Mouse (Mus musculus) forebrain, embryonic 13.5 days (tissue): ENCODE data around the gene Txndc16. TPM values are rescaled to one million over a fixed set of nuclear protein-coding genes. Genes with fewer than 3 reads are reported as not detected.

Experiments
- ATAC-seq: fragments of 200-750 bp; cut with Nextera tagmentation; 2 replicates; pipeline ENCODE4 v1.8.0; 2017
- H3K27ac ChIP-seq: fragments of 300-500 bp; sonication (generic); 2 replicates; pipeline ENCODE4 v1.5.1; 2015; ENCODE audit warnings: inconsistent platforms, mild to moderate bottlenecking, moderate library complexity
- H3K27me3 ChIP-seq: fragments of 300-500 bp; sonication (generic); 2 replicates; pipeline ENCODE4 v1.6.1; 2015; ENCODE audit warnings: mild to moderate bottlenecking, inconsistent platforms
- H3K36me3 ChIP-seq: fragments of 300-500 bp; sonication (generic); 2 replicates; pipeline ENCODE4 v1.6.1; 2015; ENCODE audit warnings: mild to moderate bottlenecking, inconsistent platforms; ENCODE audit not compliant: poor library complexity, severe bottlenecking
- H3K4me1 ChIP-seq: fragments of 300-500 bp; sonication (generic); 2 replicates; pipeline ENCODE4 v1.6.1; 2015; ENCODE audit warnings: inconsistent platforms
- H3K4me2 ChIP-seq: fragments of 300-500 bp; sonication (generic); 2 replicates; pipeline ENCODE4 v1.6.1; 2015; ENCODE audit warnings: inconsistent platforms, mild to moderate bottlenecking, moderate library complexity
- H3K4me3 ChIP-seq: fragments of 300-500 bp; sonication (generic); 2 replicates; pipeline ENCODE4 v1.5.1; 2015; ENCODE audit warnings: mild to moderate bottlenecking, inconsistent platforms
- H3K9ac ChIP-seq: fragments of 300-500 bp; sonication (generic); 2 replicates; pipeline ENCODE4 v1.6.1; 2015; ENCODE audit warnings: mild to moderate bottlenecking, inconsistent platforms
- H3K9me3 ChIP-seq: fragments of 300-500 bp; sonication (generic); replicated peaks from 2 replicates; pipeline ENCODE4 v1.6.1; 2016; ENCODE audit warnings: inconsistent platforms
- WGBS: fragments of 180-500 bp; shearing (Covaris S2); methylation state at CpG from one replicate; pipeline ENCODE4 v1.1.7; 2015; 5-methylcytosine and 5-hydroxymethylcytosine counted together
- polyA plus RNA-seq: library from polyadenylated mRNA; unstranded; fragments of >200 nt; fragmentation: Nextera tagmentation; extraction: Ambion mirVana; gene quantifications from 2 replicates; pipeline ENCODE4 v1.2.1, GENCODE M21; 2015

Txndc16 gene
- 25.6 and 26.1 TPM in 2 replicates for polyA plus RNA-seq

DNA sequence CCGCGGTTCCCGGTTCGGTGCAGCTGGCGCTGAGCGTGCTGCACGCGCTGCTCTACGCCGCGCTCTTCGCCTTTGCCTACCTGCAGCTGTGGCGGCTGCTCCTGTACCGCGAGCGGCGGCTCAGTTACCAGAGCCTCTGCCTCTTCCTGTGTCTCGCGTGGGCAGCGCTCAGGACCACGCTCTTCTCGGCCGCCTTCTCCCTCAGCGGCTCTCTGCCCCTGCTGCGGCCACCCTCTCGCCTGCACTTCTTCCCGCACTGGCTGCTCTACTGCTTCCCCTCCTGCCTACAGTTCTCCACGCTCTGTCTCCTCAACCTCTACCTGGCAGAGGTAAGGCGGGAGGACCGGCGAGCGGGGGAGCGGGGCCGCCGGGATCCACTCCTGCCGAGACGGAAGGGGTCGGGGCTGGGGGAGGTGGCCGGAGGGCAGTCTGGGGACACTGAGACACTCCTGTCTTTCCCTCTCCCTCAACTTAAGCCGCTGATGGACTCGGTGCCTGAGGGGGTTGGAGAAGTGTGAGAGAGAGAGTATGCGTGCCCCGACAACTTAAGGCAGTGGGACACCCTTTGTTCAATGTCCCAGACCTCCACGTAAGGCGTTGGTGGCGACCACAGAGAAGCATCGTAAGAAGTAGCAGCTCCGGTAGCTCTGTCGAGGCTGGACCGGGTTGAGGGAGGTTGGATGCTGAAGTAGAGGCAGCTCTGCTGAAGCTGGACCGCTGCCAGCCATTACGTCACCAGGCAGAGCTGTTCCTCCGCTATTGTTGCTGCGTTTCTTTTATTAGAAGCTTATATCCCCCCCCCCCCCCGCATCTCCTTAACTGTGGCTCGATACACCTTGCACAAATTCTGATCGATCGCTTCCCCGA, at the start of gene Txndc16:
TSS of gene Txndc16 (minus strand) at position 239 of the 867 bp plus-strand sequence.
- Histone ChIP-seq H3K36me3 (no peaks in the 10 kb centered on the region), H3K9ac (peak within 1 kb of the TSS; percentile 99), H3K4me1 (peaks cover 17% of the 10 kb centered on the region), H3K4me3 (peak within 1 kb of the TSS; percentile 96), H3K9me3 (no peaks in the 10 kb centered on the region), H3K4me2 (peak within 1 kb of the TSS; percentile 72), H3K27me3 (no peaks in the 10 kb centered on the region), H3K27ac (peak within 1 kb of the TSS; percentile 98)
- peak; percentile 41 for ATAC-seq
- 0% methylated on average over 59 of the region's 59 CpGs for WGBS

DNA sequence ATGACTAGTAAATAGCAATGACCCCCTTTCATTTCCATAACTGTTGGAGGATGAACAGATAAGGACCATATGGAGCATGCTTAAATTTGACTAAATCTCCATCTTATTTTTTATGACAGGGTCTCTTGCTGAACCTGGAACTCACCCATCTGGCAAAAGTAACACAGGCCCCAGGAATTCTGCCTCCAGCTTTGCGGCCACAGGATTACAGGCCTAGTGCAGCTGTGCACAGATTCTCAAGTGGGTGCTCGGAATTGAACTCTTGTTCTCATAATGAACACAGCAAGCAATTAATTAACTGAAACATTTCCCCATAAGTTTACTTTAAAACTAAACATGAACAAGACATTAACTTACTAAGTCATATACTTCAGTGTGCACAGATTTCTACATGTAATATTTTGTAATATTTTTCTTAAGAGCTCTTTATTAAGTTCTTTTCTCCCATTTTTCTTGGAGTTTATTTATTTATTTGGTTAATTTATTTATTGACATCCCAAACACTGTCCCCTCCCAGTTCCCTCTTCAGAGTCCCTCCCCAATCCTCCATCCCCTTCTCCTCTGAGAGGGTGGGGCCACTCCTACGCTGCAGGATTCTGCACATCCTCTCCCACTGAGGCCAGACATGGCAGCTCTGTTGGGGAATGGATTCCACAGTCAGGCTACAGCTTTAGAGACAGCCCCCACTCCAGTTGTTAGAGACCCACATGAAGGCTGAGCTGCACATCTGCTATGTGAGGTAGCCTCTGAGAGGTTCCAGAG, 43.9 kb upstream of the Txndc16 start:
- Histone ChIP-seq H3K36me3 (peaks cover 30% of the 10 kb centered on the region), H3K4me3 (no peak overlapping the region), H3K9ac (no peak overlapping the region), H3K27ac (no peak overlapping the region), H3K4me2 (no peak overlapping the region), H3K9me3 (no peaks in the 10 kb centered on the region), H3K4me1 (no peaks in the 10 kb centered on the region), H3K27me3 (no peaks in the 10 kb centered on the region)
- ATAC-seq = no peak
- WGBS = 92% methylated on average over 3 of the region's 3 CpGs

DNA sequence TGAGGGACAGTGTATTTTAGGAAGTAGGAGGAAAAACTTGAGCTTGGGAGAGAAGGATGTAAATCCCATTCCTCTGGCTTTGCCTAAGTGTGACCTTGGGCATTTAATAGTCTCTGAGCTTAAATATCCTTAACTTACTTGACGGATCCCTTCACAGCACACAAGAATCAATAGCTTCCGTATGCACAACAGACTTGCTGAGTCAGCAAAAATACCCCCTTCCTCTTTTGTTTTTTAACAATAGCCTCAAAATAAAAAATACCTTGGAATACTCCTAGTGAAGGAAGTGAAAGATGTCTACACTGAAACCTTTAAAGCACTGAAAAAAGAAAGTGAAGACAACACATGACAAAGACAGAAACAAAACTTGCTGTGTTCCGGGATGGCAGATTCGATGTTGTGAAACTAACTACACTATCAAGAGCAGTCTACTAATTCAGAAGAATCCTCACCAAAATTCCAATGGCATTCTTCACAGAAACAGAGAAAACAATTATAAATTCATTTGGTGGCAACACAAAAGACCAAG, 31.5 kb upstream of the Txndc16 start:
- 89% methylated on average over 4 of the region's 4 CpGs for WGBS
- no peak for ATAC-seq

DNA sequence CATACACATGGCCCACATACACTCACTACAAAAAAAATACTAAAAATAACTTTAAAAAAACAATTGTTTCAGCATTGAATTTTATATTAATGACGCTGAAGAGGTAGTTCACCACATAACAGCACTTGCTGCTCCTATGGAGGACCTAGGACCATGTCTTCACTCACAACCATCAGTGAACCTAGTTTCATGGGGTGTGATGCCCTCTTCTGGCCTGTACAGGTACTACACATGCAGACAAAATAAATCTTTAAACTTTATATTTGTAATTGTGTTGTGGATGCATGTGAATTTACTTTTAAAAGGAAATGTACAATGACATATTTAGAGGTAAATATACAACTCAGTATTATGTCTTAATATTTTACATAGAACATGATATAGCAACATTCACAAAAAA, 21.5 kb upstream of the Txndc16 start:
- Histone ChIP-seq H3K27ac (no peak overlapping the region), H3K4me3 (no peak overlapping the region), H3K27me3 (no peaks in the 10 kb centered on the region), H3K4me2 (no peak overlapping the region), H3K9me3 (no peaks in the 10 kb centered on the region), H3K36me3 (peaks cover 2% of the 10 kb centered on the region), H3K9ac (no peak overlapping the region), H3K4me1 (no peaks in the 10 kb centered on the region)
- no peak for ATAC-seq
- 51% methylated on average over 1 of the region's 1 CpGs for WGBS

More for the DNA sequence above, 31.5 kb upstream of the Txndc16 start:
- Histone ChIP-seq H3K9me3 (no peaks in the 10 kb centered on the region), H3K4me1 (no peaks in the 10 kb centered on the region), H3K27ac (no peak overlapping the region), H3K9ac (no peak overlapping the region), H3K4me3 (no peak overlapping the region), H3K36me3 (peaks cover 24% of the 10 kb centered on the region), H3K27me3 (no peaks in the 10 kb centered on the region), H3K4me2 (no peak overlapping the region)

DNA sequence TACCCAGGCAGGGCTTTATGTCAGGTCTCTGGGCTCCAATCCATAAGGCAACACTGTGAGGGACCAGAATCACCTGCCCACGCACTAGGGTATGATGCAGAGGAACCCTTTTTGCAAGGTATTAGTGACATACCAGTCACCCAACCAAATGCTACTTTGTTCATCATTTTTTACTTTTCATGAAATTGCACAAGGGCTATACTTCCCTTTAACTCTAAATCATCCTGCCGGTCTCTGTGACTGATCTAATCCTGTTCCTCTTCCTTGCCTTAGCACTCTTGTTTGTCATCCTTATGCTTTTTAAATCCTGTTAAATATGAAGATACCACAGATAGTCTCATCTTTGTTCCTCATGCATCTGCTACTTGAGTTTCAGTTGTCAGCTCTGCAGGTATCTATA, 18.9 kb upstream of the Txndc16 start:
- H3K9ac ChIP-seq = no peak overlapping the region
- 89% methylated on average over 2 of the region's 2 CpGs for WGBS
- no peak for ATAC-seq
- H3K36me3 ChIP-seq = no peaks in the 10 kb centered on the region; the same call in 1 of the 2 replicates
- H3K27ac ChIP-seq = no peak overlapping the region
- H3K27me3 ChIP-seq = no peaks in the 10 kb centered on the region
- no peak overlapping the region for H3K4me2 ChIP-seq
- no peak overlapping the region for H3K4me3 ChIP-seq
- H3K4me1 ChIP-seq = no peaks in the 10 kb centered on the region
- H3K9me3 ChIP-seq = no peaks in the 10 kb centered on the region

DNA sequence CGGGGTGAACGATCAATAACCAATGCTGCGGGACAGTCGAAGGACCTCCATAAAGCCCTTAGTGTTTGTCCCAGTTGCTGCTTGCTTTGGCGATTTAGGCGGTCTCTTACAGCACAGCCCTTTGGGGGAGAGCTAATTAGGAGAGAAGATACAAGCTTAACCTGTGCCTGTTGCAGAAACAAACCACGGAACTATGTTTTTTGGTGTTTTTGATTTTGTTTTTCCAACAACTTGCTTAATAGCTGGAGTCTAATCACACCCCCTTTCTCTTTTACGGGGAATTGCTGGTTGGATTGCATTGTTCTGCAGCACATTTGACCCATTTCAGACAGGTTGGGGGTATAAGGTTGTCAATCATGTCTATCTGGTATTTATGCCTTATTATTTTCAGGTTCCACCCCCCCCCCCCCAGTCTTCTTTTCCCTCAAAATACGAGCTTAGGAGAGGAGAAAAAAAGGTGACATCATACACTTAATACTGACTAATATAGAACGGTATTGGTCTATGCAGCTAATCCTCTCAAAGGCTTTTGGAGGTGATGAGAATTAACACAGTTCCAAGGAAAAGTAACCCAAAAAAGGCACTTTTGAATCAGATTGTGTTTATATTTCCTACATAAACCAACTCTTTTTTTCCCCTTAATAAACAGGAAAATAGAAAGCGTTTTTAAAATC, 966 bp upstream of the Txndc16 start:
- 5% methylated on average over 11 of the region's 11 CpGs for WGBS
- no peaks in the 10 kb centered on the region for H3K9me3 ChIP-seq
- peak overlapping the region; percentile 72 for H3K4me2 ChIP-seq
- H3K27me3 ChIP-seq = no peaks in the 10 kb centered on the region
- H3K4me3 ChIP-seq = peak overlapping the region; percentile 96
- peaks cover 17% of the 10 kb centered on the region for H3K4me1 ChIP-seq
- peak overlapping the region; percentile 98 for H3K27ac ChIP-seq
- 0 out of 2 replicates have a peak, but pooled peaks have one; percentile 0 for ATAC-seq
- H3K9ac ChIP-seq = peak overlapping the region; percentile 99
- H3K36me3 ChIP-seq = no peaks in the 10 kb centered on the region

DNA sequence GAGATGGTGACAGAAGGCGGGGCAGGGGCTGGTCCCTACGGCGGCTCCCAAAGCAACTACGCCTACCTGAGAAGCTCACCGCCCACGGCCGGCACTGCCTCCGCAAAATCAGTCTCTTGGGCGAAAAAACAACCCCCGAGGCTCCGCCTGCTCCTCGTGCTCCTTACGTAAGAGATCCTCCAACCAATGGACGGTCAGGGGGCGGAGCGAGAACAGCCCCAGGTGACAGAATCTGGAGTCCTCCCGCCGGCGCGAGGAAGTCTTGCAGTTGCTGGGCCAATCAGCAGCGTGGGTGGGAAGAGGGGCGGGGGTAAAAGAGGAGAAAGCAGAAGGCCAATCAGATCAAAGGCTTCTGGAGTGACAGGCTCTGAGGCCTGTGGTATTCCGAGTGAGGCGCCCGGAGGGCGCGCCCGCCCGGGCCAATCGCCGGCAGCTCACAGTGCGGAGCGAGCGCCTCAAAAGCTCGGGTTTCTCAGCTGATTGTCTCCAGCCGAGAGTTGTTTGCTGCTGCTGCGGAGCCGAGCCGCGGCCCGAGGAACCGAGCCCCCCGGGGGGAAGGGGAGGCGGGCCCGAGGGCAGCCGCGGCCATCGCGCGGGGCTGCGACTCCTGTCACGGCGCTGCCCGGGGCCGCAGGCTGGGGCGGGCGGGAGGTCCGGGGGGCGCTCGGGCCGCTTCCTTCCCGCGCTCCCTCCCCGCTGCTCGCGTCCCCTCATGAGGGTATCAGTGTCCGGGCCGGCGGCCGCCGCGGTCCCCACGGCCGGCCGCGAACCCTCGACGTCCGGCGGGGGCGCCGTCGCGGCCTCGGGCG, 643 bp downstream of the Txndc16 start, which contains the start of gene Gpr137c:
TSS of gene Gpr137c (plus strand) at position 437 of the 809 bp plus-strand sequence.
- Histone ChIP-seq H3K27ac (peak within 1 kb of the TSS; percentile 98), H3K36me3 (no peaks in the 10 kb centered on the region), H3K4me1 (peaks cover 17% of the 10 kb centered on the region), H3K9me3 (no peaks in the 10 kb centered on the region), H3K4me2 (peak within 1 kb of the TSS; percentile 72), H3K27me3 (no peaks in the 10 kb centered on the region), H3K4me3 (peak within 1 kb of the TSS; percentile 96), H3K9ac (peak within 1 kb of the TSS; percentile 99)
- under 1% methylated on average over 52 of the region's 86 CpGs for WGBS
- ATAC-seq = peak; percentile 99

DNA sequence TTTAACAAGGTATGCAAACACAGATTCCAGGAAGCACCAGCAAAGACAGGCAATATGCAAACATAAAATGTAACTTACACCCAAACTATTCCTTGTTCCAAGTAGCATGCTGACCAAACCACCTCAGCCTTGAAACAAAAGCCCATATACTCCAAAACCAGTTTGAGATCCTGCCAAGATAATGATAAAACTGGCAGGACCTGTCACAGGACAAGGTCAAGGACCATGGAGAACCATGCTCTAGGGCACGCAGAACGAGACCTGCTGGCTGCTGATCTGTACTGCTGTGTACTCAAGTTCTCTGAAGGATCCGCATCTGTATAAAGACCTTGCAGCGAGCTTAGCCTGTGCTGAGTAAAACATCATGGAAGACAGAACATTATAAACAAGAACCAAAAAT, 2.4 kb downstream of the Txndc16 start:
- ATAC-seq = no peak
- Histone ChIP-seq H3K9ac (peak overlapping the region; percentile 72), H3K36me3 (peaks cover 3% of the 10 kb centered on the region; the same call in 1 of the 2 replicates), H3K4me1 (peaks cover 17% of the 10 kb centered on the region), H3K9me3 (no peaks in the 10 kb centered on the region), H3K27ac (no peak overlapping the region), H3K27me3 (no peaks in the 10 kb centered on the region), H3K4me2 (peak overlapping the region; percentile 72), H3K4me3 (no peak overlapping the region)
- WGBS = 91% methylated on average over 4 of the region's 4 CpGs

DNA sequence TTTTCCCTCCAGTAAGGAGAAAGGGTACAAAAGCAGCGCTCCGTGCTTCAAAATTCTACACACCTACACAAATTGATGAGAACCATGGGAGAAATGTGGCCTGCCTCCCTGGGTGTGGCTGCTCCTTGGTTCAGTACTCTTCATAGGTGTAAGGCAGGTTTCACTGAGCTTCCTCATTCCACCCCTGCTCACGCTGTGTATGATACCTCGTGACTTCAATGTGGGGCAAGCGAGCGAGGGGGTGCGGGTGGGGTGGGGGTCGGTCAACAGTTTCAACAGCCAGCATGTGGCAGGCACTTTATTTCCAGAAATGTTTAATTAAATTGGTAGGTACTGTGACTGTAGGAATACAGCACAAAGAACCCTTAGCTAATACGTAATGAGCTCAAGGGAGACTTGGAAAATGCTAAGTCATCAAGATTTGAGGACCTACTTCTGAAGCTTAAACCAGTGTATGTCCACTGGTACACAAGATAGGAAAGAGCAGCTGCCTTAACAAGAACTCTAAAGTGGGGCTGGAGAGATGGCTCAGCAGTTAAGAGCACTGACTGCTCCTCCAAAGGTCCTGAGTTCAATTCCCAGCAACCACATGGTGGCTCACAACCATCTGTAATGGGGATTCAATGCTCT, 3.3 kb downstream of the Txndc16 start:
- Histone ChIP-seq H3K4me1 (peaks cover 14% of the 10 kb centered on the region), H3K36me3 (peaks cover 8% of the 10 kb centered on the region), H3K27me3 (no peaks in the 10 kb centered on the region), H3K4me2 (no peak overlapping the region), H3K4me3 (no peak overlapping the region), H3K27ac (no peak overlapping the region), H3K9ac (no peak overlapping the region), H3K9me3 (no peaks in the 10 kb centered on the region)
- ATAC-seq = no peak
- 95% methylated on average over 9 of the region's 9 CpGs for WGBS

DNA sequence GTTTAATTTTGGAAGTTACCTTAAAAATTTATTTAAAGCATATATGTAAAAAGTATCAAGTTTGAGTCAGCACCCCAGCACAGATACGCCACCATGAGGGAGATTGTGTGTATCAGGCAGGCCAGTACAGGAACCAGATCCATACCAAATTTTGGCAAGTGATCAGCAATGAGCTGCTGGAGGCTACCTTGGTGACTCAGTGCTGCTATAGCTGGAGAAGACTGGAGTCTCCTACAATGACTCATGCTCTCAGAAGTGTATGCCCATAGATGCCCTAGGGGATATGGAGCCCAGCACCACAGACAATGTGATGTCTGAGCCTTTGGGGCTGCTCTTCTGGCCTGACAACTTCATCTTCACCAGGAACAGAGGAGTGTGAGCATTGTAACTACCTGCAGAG, 8.7 kb downstream of the Txndc16 start:
- Histone ChIP-seq H3K4me2 (no peak overlapping the region), H3K4me1 (no peaks in the 10 kb centered on the region), H3K4me3 (no peak overlapping the region), H3K27ac (no peak overlapping the region), H3K9ac (no peak overlapping the region), H3K36me3 (peaks cover 31% of the 10 kb centered on the region), H3K9me3 (no peaks in the 10 kb centered on the region), H3K27me3 (no peaks in the 10 kb centered on the region)
- ATAC-seq = no peak
- 98% methylated on average over 1 of the region's 1 CpGs for WGBS

DNA sequence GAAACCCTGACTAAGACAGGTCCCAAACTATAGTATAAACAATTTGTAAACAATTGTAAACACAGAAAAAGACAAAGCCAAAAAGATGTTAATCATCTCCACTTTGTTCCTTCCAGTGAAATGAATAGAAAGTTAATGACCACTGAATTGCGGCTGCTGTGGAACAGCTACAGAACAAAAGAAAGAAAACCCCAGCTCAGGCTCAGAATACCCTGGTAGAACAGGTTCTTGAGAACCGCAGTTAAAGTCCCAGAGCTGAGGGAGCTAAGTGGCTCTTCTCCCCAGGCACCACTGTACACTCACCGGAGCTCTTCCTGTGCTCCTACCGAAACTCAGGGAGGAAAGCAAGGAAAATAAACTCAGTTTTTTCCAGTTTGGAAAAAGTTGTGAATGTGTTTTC, 9.4 kb downstream of the Txndc16 start:
- Histone ChIP-seq H3K27me3 (no peaks in the 10 kb centered on the region), H3K9me3 (no peaks in the 10 kb centered on the region), H3K27ac (no peak overlapping the region), H3K4me1 (no peaks in the 10 kb centered on the region), H3K9ac (no peak overlapping the region), H3K4me2 (no peak overlapping the region), H3K36me3 (peaks cover 31% of the 10 kb centered on the region), H3K4me3 (no peak overlapping the region)
- 68% methylated on average over 4 of the region's 4 CpGs for WGBS
- no peak for ATAC-seq
